Mouse (Mus musculus) CH12.LX (cell line): Measurements from ENCODE around the gene Mad1l1. TPM values are rescaled to one million over a fixed set of nuclear protein-coding genes. Genes with fewer than 3 reads are reported as not detected.

Source experiments
- DNase-seq: peaks from one replicate; pipeline ENCODE4 v3.0.0-alpha.2; 2013; ENCODE audit errors: extremely low read depth
- H3K27ac ChIP-seq: 2 replicates; pipeline ENCODE4 v1.5.1; 2012; ENCODE audit warnings: low read depth, mild to moderate bottlenecking, control low read depth, moderate library complexity; ENCODE audit not compliant: insufficient read depth
- H3K27me3 ChIP-seq: replicated peaks from 2 replicates; pipeline ENCODE3; 2012; ENCODE audit warnings: inconsistent platforms
- H3K36me3 ChIP-seq, 2 experiments: replicated peaks in 1 of 2; 2 replicates each; pipeline versions ENCODE3 to v1.6.1; 2012; ENCODE audit warnings: inconsistent platforms in 1 of 2, low read length in 1 of 2, mild to moderate bottlenecking in 1 of 2, mixed read lengths in 1 of 2, moderate library complexity in 1 of 2; ENCODE audit not compliant: control insufficient read depth in 1 of 2, insufficient read depth in 1 of 2
- H3K4me1 ChIP-seq, 2 experiments: 2 replicates each; pipeline ENCODE4 v1.6.1; 2012; ENCODE audit warnings: inconsistent platforms in 1 of 2, moderate library complexity in 1 of 2; ENCODE audit not compliant: insufficient read depth in 2 of 2, control insufficient read depth in 1 of 2
- H3K4me2 ChIP-seq: 2 replicates; pipeline ENCODE4 v1.6.1; 2012; ENCODE audit warnings: low read depth, mild to moderate bottlenecking, control low read depth; ENCODE audit not compliant: poor library complexity, insufficient read depth, severe bottlenecking
- H3K4me3 ChIP-seq, 3 experiments: fragments of 150-350 bp in 1 of 3; sonication (generic) in 1 of 3; replicated peaks in 1 of 3; 2 replicates each; pipeline versions ENCODE3 to v1.5.1; 2011 to 2012; ENCODE audit warnings: low read depth in 2 of 3, low read length in 2 of 3, mild to moderate bottlenecking in 2 of 3, moderate library complexity in 2 of 3, control low read depth in 1 of 3, improper control_type of control experiment in 1 of 3, inconsistent platforms in 1 of 3, mixed read lengths in 1 of 3; ENCODE audit not compliant: poor library complexity in 1 of 3
- H3K79me2 ChIP-seq: replicated peaks from 2 replicates; pipeline ENCODE4 v1.6.1; 2012; ENCODE audit warnings: mild to moderate bottlenecking, moderate library complexity; ENCODE audit not compliant: control insufficient read depth, poor library complexity, insufficient read depth, severe bottlenecking; ENCODE audit errors: extremely low read depth
- H3K9ac ChIP-seq: 2 replicates; pipeline ENCODE4 v1.6.1; 2012; ENCODE audit warnings: low read depth, mild to moderate bottlenecking, control low read depth, moderate library complexity; ENCODE audit not compliant: insufficient read depth
- H3K9me3 ChIP-seq: replicated peaks from 2 replicates; pipeline ENCODE3; 2012; ENCODE audit warnings: low read length, inconsistent platforms, mixed read lengths
- CHD2 ChIP-seq: IDR thresholded peaks from 2 replicates; pipeline ENCODE4 v1.6.1; 2011; ENCODE audit warnings: low read length, improper control_type of control experiment
- CTCF ChIP-seq, 2 experiments: IDR thresholded peaks in 1 of 2; conservative IDR thresholded peaks in 1 of 2; 2 replicates each; pipeline ENCODE4 v1.5.1; 2011 to 2012; ENCODE audit warnings: low read depth in 2 of 2, low read length in 2 of 2, improper control_type of control experiment in 1 of 2, inconsistent platforms in 1 of 2, mild to moderate bottlenecking in 1 of 2, moderate library complexity in 1 of 2
- E2F4 ChIP-seq: IDR thresholded peaks from 2 replicates; pipeline ENCODE4 v1.6.1; 2011; ENCODE audit warnings: low read depth, low read length, improper control_type of control experiment; ENCODE audit not compliant: insufficient replicate concordance
- ETS1 ChIP-seq: conservative IDR thresholded peaks from 2 replicates; pipeline ENCODE4 v1.6.1; 2012; ENCODE audit warnings: low read depth, mild to moderate bottlenecking, inconsistent platforms, low read length, improper control_type of control experiment, moderate library complexity
- GABPA ChIP-seq: IDR thresholded peaks from 2 replicates; pipeline ENCODE4 v1.6.1; 2012; ENCODE audit warnings: low read depth, low read length, improper control_type of control experiment, inconsistent platforms; ENCODE audit not compliant: insufficient replicate concordance
- JUN ChIP-seq: IDR thresholded peaks from 2 replicates; pipeline ENCODE4 v1.6.1; 2011; ENCODE audit warnings: low read depth, mild to moderate bottlenecking, low read length, improper control_type of control experiment, moderate library complexity; ENCODE audit not compliant: insufficient read depth
- JUND ChIP-seq: conservative IDR thresholded peaks from 2 replicates; pipeline ENCODE4 v1.6.1; 2011; ENCODE audit warnings: low read depth, low read length, improper control_type of control experiment
- KAT2A ChIP-seq: IDR thresholded peaks from 2 replicates; pipeline ENCODE4 v1.6.1; 2012; ENCODE audit warnings: low read length, improper control_type of control experiment, inconsistent platforms; ENCODE audit not compliant: insufficient replicate concordance
- MXI1 ChIP-seq: IDR thresholded peaks from 2 replicates; pipeline ENCODE4 v1.6.1; 2011; ENCODE audit warnings: mild to moderate bottlenecking, low read depth, low read length, improper control_type of control experiment
- MYC ChIP-seq: IDR thresholded peaks from 2 replicates; pipeline ENCODE4 v1.6.1; 2011; ENCODE audit warnings: low read depth, mild to moderate bottlenecking, improper control_type of control experiment, low read length
- POLR2A ChIP-seq: IDR thresholded peaks from 2 replicates; pipeline ENCODE4 v1.6.1; 2011; ENCODE audit warnings: low read depth, mild to moderate bottlenecking, improper control_type of control experiment, low read length
- POLR2AphosphoS2 ChIP-seq: IDR thresholded peaks from 2 replicates; pipeline ENCODE4 v1.6.1; 2011; ENCODE audit warnings: low read depth, low read length, improper control_type of control experiment
- RCOR1 ChIP-seq: conservative IDR thresholded peaks from 2 replicates; pipeline ENCODE4 v1.6.1; 2012; ENCODE audit warnings: low read depth, mild to moderate bottlenecking, inconsistent platforms, low read length, improper control_type of control experiment
- SIN3A ChIP-seq: IDR thresholded peaks from 2 replicates; pipeline ENCODE4 v1.6.1; 2012; ENCODE audit warnings: low read length, improper control_type of control experiment, inconsistent platforms
- TBP ChIP-seq: conservative IDR thresholded peaks from 2 replicates; pipeline ENCODE4 v1.6.1; 2011; ENCODE audit warnings: low read depth, low read length, improper control_type of control experiment
- TCF12 ChIP-seq: IDR thresholded peaks from 2 replicates; pipeline ENCODE4 v1.6.1; 2014; ENCODE audit warnings: low read depth, mild to moderate bottlenecking, inconsistent platforms, low read length, improper control_type of control experiment
- UBTF ChIP-seq: IDR thresholded peaks from 2 replicates; pipeline ENCODE4 v1.6.1; 2012; ENCODE audit warnings: low read depth, mild to moderate bottlenecking, inconsistent platforms, low read length, improper control_type of control experiment, moderate library complexity
- USF2 ChIP-seq: conservative IDR thresholded peaks from 2 replicates; pipeline ENCODE4 v1.6.1; 2011; ENCODE audit warnings: low read depth, low read length, improper control_type of control experiment
- ZC3H11A ChIP-seq: IDR thresholded peaks from 2 replicates; pipeline ENCODE4 v1.6.1; 2012; ENCODE audit warnings: low read depth, mild to moderate bottlenecking, inconsistent platforms, low read length, improper control_type of control experiment
- ZMIZ1 ChIP-seq: IDR thresholded peaks from 2 replicates; pipeline ENCODE4 v1.6.1; 2012; ENCODE audit warnings: low read depth, mild to moderate bottlenecking, inconsistent platforms, low read length, improper control_type of control experiment
- dilution Hi-C: fragments of 300-500 bp; cut with MboI; formaldehyde crosslinking; loops from 2 replicates; pipeline ENCODE4 v1.14.3; 2020; ENCODE audit warnings: low sequenced_read_pairs; ENCODE audit not compliant: extremely low pct_unique_long_range_greater_than_20kb, extremely low pct_ligation_motif_present
- in situ Hi-C: fragments of 300-500 bp; cut with MboI; formaldehyde crosslinking; loops from 3 replicates; pipeline ENCODE4 v1.14.3; 2019; ENCODE audit warnings: low sequenced_read_pairs, low pct_ligation_motif_present, low pct_unique_long_range_greater_than_20kb, mixed read lengths
- polyA plus RNA-seq: library from polyadenylated mRNA; unstranded; fragments of >175 nt; gene quantifications from 2 replicates; pipeline ENCODE4 v1.2.1, GENCODE M21; 2012; ENCODE audit warnings: low read depth; ENCODE audit not compliant: insufficient read length
- total RNA-seq, 2 experiments: library from RNA; depleted of rRNA; stranded (reverse); fragments of 300-350 nt in 1 of 2; fragments of >200 nt in 1 of 2; gene quantifications; 2 replicates each; pipeline ENCODE4 v1.2.3; 2012 to 2014

The Mad1l1 gene
- total and polyA plus RNA-seq, 3 experiments = 24.8 to 45.6 (median 28.9) TPM

DNA sequence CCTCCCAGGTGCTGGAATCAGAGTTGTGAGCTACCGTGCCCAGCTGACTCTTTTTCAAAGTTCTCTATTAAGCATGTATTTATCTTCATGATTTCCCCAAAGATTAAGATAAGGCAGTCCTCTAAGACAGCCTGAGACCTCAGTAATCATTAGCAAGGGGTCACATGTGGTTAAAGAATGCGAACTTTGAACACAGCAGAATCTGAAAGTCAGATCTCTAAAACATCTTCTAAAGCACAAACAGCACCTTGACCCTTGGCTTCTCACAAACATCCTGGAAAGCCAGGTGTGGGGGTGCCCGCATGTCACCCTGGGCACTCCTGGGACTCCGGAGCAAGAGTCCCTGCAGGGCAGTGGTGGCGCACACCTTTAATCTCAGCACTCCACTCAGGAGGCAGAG, 43.1 kb upstream of the Mad1l1 start:
- TF ChIP-seq SIN3A (no peak), POLR2A (no peak), USF2 (no peak), MYC (no peak), E2F4 (no peak), CTCF (conservative IDR thresholded peaks at IDR 0.05 in 1 of 2, IDR thresholded peaks at IDR 0.05 in 1 of 2; ENCODE audit: low read depth in 2 of 2, low read length in 2 of 2) (no peak), MXI1 (no peak)
- Histone ChIP-seq H3K27ac (no peak overlapping the region), H3K4me2 (no peak overlapping the region), H3K4me1 (peaks cover 0 to 19% of the 10 kb centered on the region in 2 experiments; a peak in 1 of 4 replicates), H3K4me3 (no peak overlapping the region), H3K36me3 (peaks cover 6 to 73% of the 10 kb centered on the region in 2 experiments), H3K9ac (no peak overlapping the region), H3K27me3 (no peaks in the 10 kb centered on the region), H3K9me3 (peaks cover 14% of the 10 kb centered on the region), H3K79me2 (0 out of 2 replicates have a peak, but pooled peaks cover 2% of the 10 kb centered on the region)
- dilution Hi-C loops (no loop called here), in situ Hi-C loops (no loop called here)
- no peak for DNase-seq

GRCm38 (mm10) chr5:140359930-140360674, 38.8 kb upstream of the Mad1l1 start:
- Histone ChIP-seq H3K27me3 (no peaks in the 10 kb centered on the region), H3K4me2 (no peak overlapping the region), H3K36me3 (peaks cover 25 to 80% of the 10 kb centered on the region in 2 experiments), H3K79me2 (no peaks in the 10 kb centered on the region), H3K4me1 (peaks cover 1 to 18% of the 10 kb centered on the region in 2 experiments; a peak in 3 of 4 replicates), H3K27ac (no peak overlapping the region), H3K9ac (no peak overlapping the region), H3K4me3 (no peak overlapping the region), H3K9me3 (peaks cover 7% of the 10 kb centered on the region)
- TF ChIP-seq MYC (no peak), CHD2 (no peak)
- DNase-seq = no peak
- in situ Hi-C loops = no loop called here
- dilution Hi-C loops = no loop called here

DNA sequence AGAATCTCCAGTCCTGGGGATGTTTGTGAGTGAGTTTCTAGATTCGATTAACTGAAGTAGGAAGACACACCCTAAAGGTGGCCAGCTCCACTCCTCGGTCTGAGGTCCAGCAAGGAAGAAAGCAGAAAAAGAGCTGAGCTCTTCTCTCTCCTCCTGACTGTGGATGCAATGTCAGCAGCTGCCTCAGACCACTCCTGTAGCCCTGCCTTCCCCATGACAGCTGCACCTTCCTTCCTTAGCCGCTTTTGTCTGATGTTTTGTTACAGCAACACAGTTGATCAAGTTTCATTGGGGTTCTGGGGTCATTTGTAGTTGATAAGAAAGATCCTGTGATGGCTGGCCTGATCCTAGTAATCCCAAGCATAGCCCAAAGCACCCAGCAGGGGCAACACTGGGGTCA, 36.1 kb upstream of the Mad1l1 start:
- Histone ChIP-seq H3K9me3 (peaks cover 10% of the 10 kb centered on the region), H3K4me3 (no peak overlapping the region), H3K79me2 (no peaks in the 10 kb centered on the region), H3K27me3 (no peaks in the 10 kb centered on the region), H3K27ac (no peak overlapping the region), H3K4me2 (no peak overlapping the region), H3K36me3 (peaks cover 50 to 90% of the 10 kb centered on the region in 2 experiments), H3K9ac (no peak overlapping the region), H3K4me1 (peaks cover 3 to 34% of the 10 kb centered on the region in 2 experiments; a peak in 3 of 4 replicates)
- TF ChIP-seq USF2 = no peak
- no peak for TF ChIP-seq TBP
- no peak for TF ChIP-seq MYC
- TF ChIP-seq MXI1 = no peak
- no peak for TF ChIP-seq UBTF
- no peak for TF ChIP-seq SIN3A
- TF ChIP-seq RCOR1 = no peak
- no peak for TF ChIP-seq TCF12
- TF ChIP-seq JUN = no peak
- TF ChIP-seq CHD2 = no peak
- no peak for TF ChIP-seq KAT2A
- TF ChIP-seq GABPA = no peak
- TF ChIP-seq JUND = no peak
- no peak for TF ChIP-seq ETS1
- no peak for TF ChIP-seq ZMIZ1
- no peak for TF ChIP-seq POLR2AphosphoS2
- TF ChIP-seq ZC3H11A = no peak
- in situ Hi-C loops = no loop called here
- dilution Hi-C loops = no loop called here
- no peak for DNase-seq
